9 mouse cellular contexts compared by ENCODE assay signal in genomic region chr12:118296236-118296635, GRCm38 (mm10). TPM values are rescaled to one million over a fixed set of nuclear protein-coding genes. Genes with fewer than 3 reads are reported as not detected.
DNase-seq lines count a peak whose midpoint lies in the region; ATAC-seq and TF ChIP-seq lines count a peak whose summit lies in the region.
"Had no signal": no experiment of that assay in that cellular context is flagged by ENCODE, and none has a peak within 500 bp of the region (broad histone marks: within the 10 kb centered on the region; RNA-seq: fewer than 3 reads in every experiment).

No protein-coding gene starts in this region.

- DNase-seq in midbrain, postnatal 0 days (ENCODE audit: low spot score) = no peak
- no peak for DNase-seq in liver, embryonic 13.5 days
- DNase-seq: gastrocnemius, postnatal 36 days; thymus, postnatal 36 days had no signal

- H3K9ac ChIP-seq in midbrain, embryonic 13.5 days (replicated peaks) = no peak overlapping the region
- H3K9ac ChIP-seq in midbrain, postnatal 0 days (replicated peaks; ENCODE audit: low read length, poor library complexity, severe bottlenecking) = no peak overlapping the region
- H3K9ac ChIP-seq in liver, embryonic 13.5 days = peak overlapping the region; percentile 60
- no peak overlapping the region for H3K9ac ChIP-seq in intestine, embryonic 15.5 days

- H3K4me2 ChIP-seq in midbrain, embryonic 13.5 days (replicated peaks) = peak overlapping the region; percentile 37; the same call in 1 of the 2 replicates
- H3K4me2 ChIP-seq in midbrain, postnatal 0 days (ENCODE audit: low read depth, low read length, poor library complexity, severe bottlenecking) = no peak overlapping the region
- H3K4me2 ChIP-seq in liver, embryonic 13.5 days = peak overlapping the region; percentile 58
- H3K4me2 ChIP-seq in intestine, embryonic 15.5 days (replicated peaks) = no peak overlapping the region

- H3K4me3 ChIP-seq in midbrain, embryonic 13.5 days (replicated peaks) = no peak overlapping the region
- H3K4me3 ChIP-seq in midbrain, postnatal 0 days (ENCODE audit: low read depth, low read length) = no peak overlapping the region
- peak overlapping the region; percentile 42 for H3K4me3 ChIP-seq in liver, embryonic 13.5 days (replicated peaks)
- no peak overlapping the region for H3K4me3 ChIP-seq in intestine, embryonic 15.5 days (replicated peaks)

- ATAC-seq in midbrain, embryonic 13.5 days = no peak
- ATAC-seq in midbrain, postnatal 0 days (ENCODE audit: low FRiP score) = no peak
- peak; percentile 68 for ATAC-seq in activated CD4-positive, CD25-positive, alpha-beta regulatory T cell, adult 4 months
- ATAC-seq in liver, embryonic 13.5 days (ENCODE audit: low read depth) = no peak
- peak; percentile 28; the same call in 1 of the 2 replicates for ATAC-seq in neutrophil, adult 5-6 weeks (ENCODE audit: extremely low read depth, insufficient number of reproducible peaks, low FRiP score, poor library complexity, severe bottlenecking)
- ATAC-seq in monocyte, adult 5-6 weeks (replicated peaks; ENCODE audit: insufficient number of reproducible peaks, low FRiP score, low TSS enrichment, poor library complexity, severe bottlenecking) = no peak
- ATAC-seq in intestine, embryonic 15.5 days = no peak

- no peak for TF ChIP-seq CTCF in midbrain, postnatal 0 days (IDR thresholded peaks at IDR 0.05)

- WGBS in midbrain, embryonic 13.5 days = 95% methylated on average over 2 of the region's 2 CpGs
- 95% methylated on average over 2 of the region's 2 CpGs for whole genome bisulfite sequencing in midbrain, postnatal 0 days
- 55% methylated on average over 2 of the region's 2 CpGs for WGBS in liver, embryonic 13.5 days (ENCODE audit: insufficient replicate concordance)
- 91% methylated on average over 2 of the region's 2 CpGs for WGBS in intestine, embryonic 15.5 days

- H3K36me3 ChIP-seq in midbrain, embryonic 13.5 days = peaks cover 9% of the 10 kb centered on the region
- H3K36me3 ChIP-seq in midbrain, postnatal 0 days (ENCODE audit: insufficient read depth, low read length) = no peaks in the 10 kb centered on the region
- H3K36me3 ChIP-seq in liver, embryonic 13.5 days = peaks cover 12% of the 10 kb centered on the region
- no peaks in the 10 kb centered on the region for H3K36me3 ChIP-seq in intestine, embryonic 15.5 days

- no peaks in the 10 kb centered on the region for H3K9me3 ChIP-seq in midbrain, embryonic 13.5 days
- no peaks in the 10 kb centered on the region for H3K9me3 ChIP-seq in midbrain, postnatal 0 days (ENCODE audit: low read length)
- no peaks in the 10 kb centered on the region for H3K9me3 ChIP-seq in liver, embryonic 13.5 days (replicated peaks)
- no peaks in the 10 kb centered on the region for H3K9me3 ChIP-seq in intestine, embryonic 15.5 days

- peaks cover 38% of the 10 kb centered on the region for H3K4me1 ChIP-seq in midbrain, embryonic 13.5 days (replicated peaks)
- H3K4me1 ChIP-seq in midbrain, postnatal 0 days (ENCODE audit: insufficient read depth, low read length) = peaks cover 20% of the 10 kb centered on the region; the same call in 1 of the 2 replicates
- H3K4me1 ChIP-seq in liver, embryonic 13.5 days (replicated peaks) = peaks cover 37% of the 10 kb centered on the region
- H3K4me1 ChIP-seq in intestine, embryonic 15.5 days (replicated peaks) = peaks cover 10% of the 10 kb centered on the region; the same call in 1 of the 2 replicates

- H3K27ac ChIP-seq in midbrain, embryonic 13.5 days = no peak overlapping the region
- no peak overlapping the region for H3K27ac ChIP-seq in midbrain, postnatal 0 days (ENCODE audit: low read depth, low read length)
- H3K27ac ChIP-seq in liver, embryonic 13.5 days = no peak overlapping the region
- no peak overlapping the region for H3K27ac ChIP-seq in intestine, embryonic 15.5 days

- H3K27me3 ChIP-seq in midbrain, embryonic 13.5 days = no peaks in the 10 kb centered on the region
- no peaks in the 10 kb centered on the region for H3K27me3 ChIP-seq in midbrain, postnatal 0 days (ENCODE audit: insufficient read depth, low read length)
- H3K27me3 ChIP-seq in liver, embryonic 13.5 days = no peaks in the 10 kb centered on the region
- no peaks in the 10 kb centered on the region for H3K27me3 ChIP-seq in intestine, embryonic 15.5 days (replicated peaks)

RNA-seq across cellular contexts. Expression of gene Sp4, which starts 5.0 kb away (rescaled TPM):
- polyA plus RNA-seq in midbrain, embryonic 13.5 days (2015; fragmentation: Nextera tagmentation; extraction: Ambion mirVana) = 24.1 and 25.8 TPM in 2 replicates
- 50.8 and 55.2 TPM in 2 replicates for total RNA-seq in midbrain, postnatal 0 days (2014; rRNA removed)
- polyA plus RNA-seq in midbrain, postnatal 0 days (2015; fragmentation: Nextera tagmentation; extraction: Ambion mirVana) = 14.3 and 17.4 TPM in 2 replicates
- 10 to 100 TPM; 19.3 TPM for polyA plus RNA-seq in activated CD4-positive, CD25-positive, alpha-beta regulatory T cell, adult 4 months (2017; shearing (Covaris generic))
- 4.4 and 6.7 TPM in 2 replicates for polyA plus RNA-seq in liver, embryonic 13.5 days (2015; fragmentation: Nextera tagmentation; extraction: Ambion mirVana)
- 60.5 and 62.7 TPM in 2 replicates for total RNA-seq in neutrophil, adult 5-6 weeks (2017)
- total RNA-seq in monocyte, adult 5-6 weeks (2017) = 18.1 to 48.4 TPM (median 24.7 TPM) in 3 replicates
- 5.6 and 5.9 TPM in 2 replicates for polyA plus RNA-seq in intestine, embryonic 15.5 days (2015; fragmentation: Nextera tagmentation; extraction: Ambion mirVana)

Comparison
In these comparisons a context has a peak if more than half of its experiments do, and no peak if none do; other contexts are left out.
1. H3K4me2 ChIP-seq: peak in midbrain, embryonic 13.5 days (single experiment) and liver, embryonic 13.5 days (single experiment); none in midbrain, postnatal 0 days (single experiment) and intestine, embryonic 15.5 days (single experiment).
2. ATAC-seq: peak in activated CD4-positive, CD25-positive, alpha-beta regulatory T cell, adult 4 months (single experiment) and neutrophil, adult 5-6 weeks (single experiment); none in midbrain, embryonic 13.5 days (single experiment), midbrain, postnatal 0 days (single experiment), liver, embryonic 13.5 days (single experiment), monocyte, adult 5-6 weeks (single experiment) and intestine, embryonic 15.5 days (single experiment).